Mouse (Mus musculus) hindbrain, embryonic 10.5 days (tissue): Measurements from ENCODE around the gene Gck. TPM values are rescaled to one million over a fixed set of nuclear protein-coding genes. Genes with fewer than 3 reads are reported as not detected.
"Not testable (repeated sequence)": the region's sequence is repeated elsewhere in the genome, so short reads cannot be mapped to it uniquely, and the experiment has no call there.

ENCODE experiments used
- DNase-seq: peaks from one replicate; pipeline ENCODE4 v3.0.0-alpha.2; 2017; ENCODE audit warnings: low spot score
- H3K27ac ChIP-seq: fragments of 300-500 bp; sonication (generic); 2 replicates; pipeline ENCODE4 v1.5.1; 2016; ENCODE audit warnings: mild to moderate bottlenecking, moderate library complexity
- H3K27me3 ChIP-seq: fragments of 300-500 bp; sonication (generic); 2 replicates; pipeline ENCODE4 v1.6.1; 2016; ENCODE audit warnings: mild to moderate bottlenecking; ENCODE audit not compliant: poor library complexity, insufficient read depth, severe bottlenecking
- H3K36me3 ChIP-seq: fragments of 300-500 bp; sonication (generic); 2 replicates; pipeline ENCODE4 v1.6.1; 2016; ENCODE audit warnings: mild to moderate bottlenecking, moderate library complexity
- H3K4me1 ChIP-seq: fragments of 300-500 bp; sonication (generic); replicated peaks from 2 replicates; pipeline ENCODE4 v1.6.1; 2016; ENCODE audit warnings: mild to moderate bottlenecking
- H3K4me3 ChIP-seq: fragments of 300-500 bp; sonication (generic); 2 replicates; pipeline ENCODE4 v1.5.1; 2016; ENCODE audit warnings: mild to moderate bottlenecking, moderate library complexity
- H3K9me3 ChIP-seq: fragments of 300-500 bp; sonication (generic); 2 replicates; pipeline ENCODE4 v1.6.1; 2016; ENCODE audit warnings: mild to moderate bottlenecking, moderate library complexity
- WGBS: fragments of 180-500 bp; shearing (Covaris S2); methylation state at CpG from one replicate; pipeline ENCODE4 v1.1.7; 2016; 5-methylcytosine and 5-hydroxymethylcytosine counted together
- polyA plus RNA-seq: library from polyadenylated mRNA; unstranded; fragments of >200 nt; fragmentation: Nextera tagmentation; extraction: Ambion mirVana; gene quantifications from 2 replicates; pipeline ENCODE4 v1.2.1, GENCODE M21; 2016

Gck gene
- polyA plus RNA-seq, 1 experiment from 2014 or later = 2.5 TPM

- peaks cover 49% of the 10 kb centered on the region for H3K4me1 ChIP-seq
- no peaks in the 10 kb centered on the region for H3K27me3 ChIP-seq
- WGBS = 89% methylated on average over 5 of the region's 5 CpGs
- no peaks in the 10 kb centered on the region for H3K9me3 ChIP-seq
- DNase-seq = no peak
- peaks cover 5% of the 10 kb centered on the region; the same call in 1 of the 2 replicates for H3K36me3 ChIP-seq
- no peak overlapping the region for H3K27ac ChIP-seq
- H3K4me3 ChIP-seq = no peak overlapping the region
Observed at GRCm38 (mm10) chr11:5952501-5952900, 2.6 kb upstream of the Gck start.

- Histone ChIP-seq H3K36me3 (no peaks in the 10 kb centered on the region), H3K27me3 (no peaks in the 10 kb centered on the region), H3K4me3 (no peak overlapping the region), H3K27ac (peak overlapping the region; percentile 59), H3K4me1 (peaks cover 25% of the 10 kb centered on the region), H3K9me3 (no peaks in the 10 kb centered on the region)
- WGBS = 61% methylated on average over 10 of the region's 10 CpGs
- DNase-seq = no peak
Observed at GRCm38 (mm10) chr11:5948546-5949250, 1.2 kb downstream of the Gck start.

- no peak overlapping the region for H3K4me3 ChIP-seq
- H3K4me1 ChIP-seq = peaks cover 29% of the 10 kb centered on the region
- 70% methylated on average over 4 of the region's 4 CpGs for WGBS
- no peaks in the 10 kb centered on the region for H3K36me3 ChIP-seq
- H3K27ac ChIP-seq = peak overlapping the region; percentile 41; the same call in 1 of the 2 replicates
- H3K9me3 ChIP-seq = no peaks in the 10 kb centered on the region
- H3K27me3 ChIP-seq = no peaks in the 10 kb centered on the region
- DNase-seq = no peak
Observed at GRCm38 (mm10) chr11:5947796-5948195, 2.1 kb downstream of the Gck start.

- Histone ChIP-seq H3K27me3 (no peaks in the 10 kb centered on the region), H3K4me1 (peaks cover 30% of the 10 kb centered on the region), H3K4me3 (no peak overlapping the region), H3K36me3 (no peaks in the 10 kb centered on the region), H3K27ac (no peak overlapping the region), H3K9me3 (no peaks in the 10 kb centered on the region)
- 90% methylated on average over 2 of the region's 2 CpGs for WGBS
- DNase-seq = no peak
Observed at GRCm38 (mm10) chr11:5945096-5945495, 4.8 kb downstream of the Gck start.

- 60% methylated on average over 6 of the region's 6 CpGs for WGBS
- no peak overlapping the region for H3K4me3 ChIP-seq
- no peak for DNase-seq
- no peak overlapping the region for H3K27ac ChIP-seq
- no peaks in the 10 kb centered on the region for H3K36me3 ChIP-seq
- peaks cover 9% of the 10 kb centered on the region for H3K4me1 ChIP-seq
- H3K27me3 ChIP-seq = no peaks in the 10 kb centered on the region
- H3K9me3 ChIP-seq = no peaks in the 10 kb centered on the region
Observed at GRCm38 (mm10) chr11:5942966-5943365, 6.9 kb downstream of the Gck start.

GRCm38 (mm10) chr11:5934531-5934930 is 15.3 kb downstream of the Gck start:
- H3K4me1 ChIP-seq, H3K27ac ChIP-seq, H3K4me3 ChIP-seq, DNase-seq, H3K27me3 ChIP-seq, H3K9me3 ChIP-seq, H3K36me3 ChIP-seq: not testable (repeated sequence)
- WGBS = 94% methylated on average over 11 of the region's 11 CpGs

- not testable (repeated sequence) for H3K4me3 ChIP-seq, H3K27me3 ChIP-seq, H3K9me3 ChIP-seq, DNase-seq, H3K27ac ChIP-seq, H3K36me3 ChIP-seq, H3K4me1 ChIP-seq
- 84% methylated on average over 6 of the region's 6 CpGs for WGBS
Observed at GRCm38 (mm10) chr11:5931947-5932346, 17.9 kb downstream of the Gck start.

- DNase-seq = no peak
- H3K36me3 ChIP-seq = no peaks in the 10 kb centered on the region
- peaks cover 7% of the 10 kb centered on the region; the same call in 1 of the 2 replicates for H3K9me3 ChIP-seq
- H3K4me1 ChIP-seq = 0 out of 2 replicates have a peak, but pooled peaks cover 4% of the 10 kb centered on the region
- 59% methylated on average over 1 of the region's 1 CpGs for WGBS
- H3K27me3 ChIP-seq = no peaks in the 10 kb centered on the region
- H3K27ac ChIP-seq = no peak overlapping the region
- H3K4me3 ChIP-seq = no peak overlapping the region
Observed at GRCm38 (mm10) chr11:5930578-5930977, 19.3 kb downstream of the Gck start.

GRCm38 (mm10) chr11:5926696-5927220 is 23.1 kb downstream of the Gck start:
- DNase-seq = no peak
- Histone ChIP-seq H3K9me3 (peaks cover 7% of the 10 kb centered on the region; the same call in 1 of the 2 replicates), H3K4me1 (0 out of 2 replicates have a peak, but pooled peaks cover 4% of the 10 kb centered on the region), H3K4me3 (no peak overlapping the region), H3K27ac (no peak overlapping the region), H3K27me3 (no peaks in the 10 kb centered on the region), H3K36me3 (no peaks in the 10 kb centered on the region)
- 88% methylated on average over 3 of the region's 3 CpGs for WGBS

- no peaks in the 10 kb centered on the region for H3K27me3 ChIP-seq
- peaks cover 7% of the 10 kb centered on the region; the same call in 1 of the 2 replicates for H3K9me3 ChIP-seq
- no peak overlapping the region for H3K27ac ChIP-seq
- no peak overlapping the region for H3K4me3 ChIP-seq
- H3K4me1 ChIP-seq = peaks cover 5% of the 10 kb centered on the region
- no peaks in the 10 kb centered on the region for H3K36me3 ChIP-seq
- DNase-seq = no peak
- 65% methylated on average over 8 of the region's 8 CpGs for WGBS
Observed at GRCm38 (mm10) chr11:5924699-5925098, 25.2 kb downstream of the Gck start.

- H3K36me3 ChIP-seq = no peaks in the 10 kb centered on the region
- H3K4me1 ChIP-seq = peaks cover 5% of the 10 kb centered on the region
- no peaks in the 10 kb centered on the region for H3K9me3 ChIP-seq
- DNase-seq = no peak
- H3K27me3 ChIP-seq = no peaks in the 10 kb centered on the region
- H3K4me3 ChIP-seq = no peak overlapping the region
- WGBS = 39% methylated on average over 17 of the region's 17 CpGs
- no peak overlapping the region for H3K27ac ChIP-seq
Observed at GRCm38 (mm10) chr11:5920323-5920960, 29.4 kb downstream of the Gck start.

GRCm38 (mm10) chr11:5919606-5920005 is 30.3 kb downstream of the Gck start:
- no peak for DNase-seq
- Histone ChIP-seq H3K36me3 (no peaks in the 10 kb centered on the region), H3K27me3 (0 out of 2 replicates have a peak, but pooled peaks cover 4% of the 10 kb centered on the region), H3K9me3 (no peaks in the 10 kb centered on the region), H3K27ac (no peak overlapping the region), H3K4me3 (no peak overlapping the region), H3K4me1 (peaks cover 11% of the 10 kb centered on the region)
- WGBS = 93% methylated on average over 4 of the region's 4 CpGs

GRCm38 (mm10) chr11:5918111-5918510 is 31.8 kb downstream of the Gck start:
- Histone ChIP-seq H3K4me1 (peaks cover 14% of the 10 kb centered on the region), H3K27me3 (0 out of 2 replicates have a peak, but pooled peaks cover 6% of the 10 kb centered on the region), H3K4me3 (no peak overlapping the region), H3K36me3 (no peaks in the 10 kb centered on the region), H3K9me3 (no peaks in the 10 kb centered on the region), H3K27ac (no peak overlapping the region)
- WGBS = 78% methylated on average over 2 of the region's 2 CpGs
- no peak for DNase-seq
